Comparison of ENCODE assay signal across 9 mouse cellular contexts in genomic region chr3:88983921-88984381, GRCm38 (mm10). TPM values are rescaled to one million over a fixed set of nuclear protein-coding genes. Genes with fewer than 3 reads are reported as not detected.
DNase-seq lines count a peak whose midpoint lies in the region; ATAC-seq and TF ChIP-seq lines count a peak whose summit lies in the region.
"Had no signal": no experiment of that assay in that cellular context is flagged by ENCODE, and none has a peak within 500 bp of the region (broad histone marks: within the 10 kb centered on the region; RNA-seq: fewer than 3 reads in every experiment).

No protein-coding gene starts in this region.

- TF ChIP-seq POLR2A in kidney, adult 2 months (IDR thresholded peaks at IDR 0.05; ENCODE audit: low read depth, low read length): no peak

- no peak overlapping the region for H3K9ac ChIP-seq in kidney, embryonic 16.5 days (replicated peaks; ENCODE audit: low read length)
- H3K9ac ChIP-seq: hindbrain, embryonic 12.5 days had no signal

- TF ChIP-seq CTCF in kidney, adult 2 months (conservative IDR thresholded peaks at IDR 0.05; ENCODE audit: insufficient read depth, insufficient read length, low read depth, low read length): no peak
- no peak for TF ChIP-seq CTCF in left cerebral cortex, adult 2 months (IDR thresholded peaks at IDR 0.05)

- peaks cover 15% of the 10 kb centered on the region for H3K36me3 ChIP-seq in kidney, adult 2 months (ENCODE audit: control insufficient read depth, insufficient read depth, low read length)
- peaks cover 39% of the 10 kb centered on the region for H3K36me3 ChIP-seq in kidney, embryonic 16.5 days (ENCODE audit: insufficient read depth, low read length)

- no peak overlapping the region for H3K4me3 ChIP-seq in kidney, adult 2 months (ENCODE audit: insufficient read depth, low read depth, low read length)
- no peak overlapping the region for H3K4me3 ChIP-seq in kidney, embryonic 16.5 days (ENCODE audit: low read length)
- H3K4me3 ChIP-seq in left cerebral cortex, adult 2 months: no peak overlapping the region
- H3K4me3 ChIP-seq: hindbrain, embryonic 12.5 days had no signal

- no peaks in the 10 kb centered on the region for H3K27me3 ChIP-seq in kidney, adult 2 months (replicated peaks; ENCODE audit: control insufficient read depth, insufficient read depth, low read length)
- no peaks in the 10 kb centered on the region for H3K27me3 ChIP-seq in kidney, embryonic 16.5 days (ENCODE audit: insufficient read depth, low read length)
- H3K27me3 ChIP-seq: hindbrain, embryonic 12.5 days had no signal

- DNase-seq in kidney, adult 2 months: peak; percentile 23
- peak; percentile 70 for DNase-seq in R1 (ENCODE audit: low read depth, low spot score)
- DNase-seq in embryo, embryonic 10 days (ENCODE audit: low spot score): peak; percentile 64
- DNase-seq in mesoderm, embryonic 11.5 days (ENCODE audit: low read depth, low spot score): peak; percentile 60
- no peak for DNase-seq in thymus, postnatal 14 days
- no peak for DNase-seq in left cerebral cortex, adult 2 months (ENCODE audit: extremely low spot score in 1 of 2, low spot score in 2 of 2)

- peaks cover 4% of the 10 kb centered on the region; the same call in 1 of the 2 replicates for H3K4me1 ChIP-seq in kidney, adult 2 months (ENCODE audit: control insufficient read depth, insufficient read depth, low read length)
- no peaks in the 10 kb centered on the region for H3K4me1 ChIP-seq in kidney, embryonic 16.5 days (ENCODE audit: insufficient read depth, low read length)

- no peak for ATAC-seq in kidney, embryonic 16.5 days (ENCODE audit: low FRiP score, low TSS enrichment)
- no peak for ATAC-seq in activated CD4-positive, CD25-positive, alpha-beta regulatory T cell, adult 4 months

- no peak overlapping the region for H3K27ac ChIP-seq in kidney, adult 2 months (ENCODE audit: insufficient read depth, low read depth, low read length)
- H3K27ac ChIP-seq in kidney, embryonic 16.5 days (ENCODE audit: low read length): no peak overlapping the region
- H3K27ac ChIP-seq in left cerebral cortex, adult 2 months: no peak overlapping the region
- H3K27ac ChIP-seq: hindbrain, embryonic 12.5 days had no signal

- intact Hi-C loops in left cerebral cortex, adult 2 months (cut with DNase I): no loop called here

- H3K9me3 ChIP-seq in kidney, embryonic 16.5 days (ENCODE audit: low read length): no peaks in the 10 kb centered on the region
- H3K9me3 ChIP-seq: hindbrain, embryonic 12.5 days had no signal

- no peak overlapping the region for H3K4me2 ChIP-seq in kidney, embryonic 16.5 days (replicated peaks; ENCODE audit: low read depth, low read length)
- H3K4me2 ChIP-seq: hindbrain, embryonic 12.5 days had no signal

- WGBS in kidney, adult 2 months: 54% methylated on average over 4 of the region's 4 CpGs
- WGBS in kidney, embryonic 16.5 days: 44% methylated on average over 4 of the region's 4 CpGs

RNA-seq across cellular contexts. Expression of gene Dap3, which starts 33.0 kb away (rescaled TPM):
- polyA plus RNA-seq in kidney, adult 2 months (2012; rRNA removed): 57.0 and 78.0 TPM in 2 replicates
- polyA plus RNA-seq in kidney, embryonic 16.5 days (2015; fragmentation: Nextera tagmentation; extraction: Ambion mirVana): 161 and 163 TPM in 2 replicates
- polyA plus RNA-seq in activated CD4-positive, CD25-positive, alpha-beta regulatory T cell, adult 4 months (2017; shearing (Covaris generic)): 100 to 1,000 TPM; 122 to 130 TPM
- 100 to 1,000 TPM in 1 of 2 experiments, 10 to 100 TPM in 1; 97.5 to 113 TPM for total RNA-seq in left cerebral cortex, adult 2 months (2021)

RNA-seq across cellular contexts. Expression of gene Ash1l, which starts 33.5 kb away (rescaled TPM):
- 7.8 and 8.9 TPM in 2 replicates for polyA plus RNA-seq in kidney, adult 2 months (2012; rRNA removed)
- polyA plus RNA-seq in kidney, embryonic 16.5 days (2015; fragmentation: Nextera tagmentation; extraction: Ambion mirVana): 16.6 and 22.1 TPM in 2 replicates
- 10 to 100 TPM; 32.0 to 37.4 TPM for polyA plus RNA-seq in activated CD4-positive, CD25-positive, alpha-beta regulatory T cell, adult 4 months (2017; shearing (Covaris generic))
- 10 to 100 TPM; 96.1 to 96.9 TPM for total RNA-seq in left cerebral cortex, adult 2 months (2021)

Comparison
In these comparisons a context has a peak if more than half of its experiments do, and no peak if none do; other contexts are left out.
1. DNase-seq: peak in kidney, adult 2 months (single experiment), R1 (single experiment), embryo, embryonic 10 days (single experiment) and mesoderm, embryonic 11.5 days (single experiment); none in thymus, postnatal 14 days (single experiment) and left cerebral cortex, adult 2 months (0 of 2).